Mouse (Mus musculus): ENCODE data around the gene Bap1. TPM values are rescaled to one million over a fixed set of nuclear protein-coding genes. Genes with fewer than 3 reads are reported as not detected.

Gene Bap1
- polyA plus RNA-seq, 1 experiment from 2014 or later: 114 TPM

DNA sequence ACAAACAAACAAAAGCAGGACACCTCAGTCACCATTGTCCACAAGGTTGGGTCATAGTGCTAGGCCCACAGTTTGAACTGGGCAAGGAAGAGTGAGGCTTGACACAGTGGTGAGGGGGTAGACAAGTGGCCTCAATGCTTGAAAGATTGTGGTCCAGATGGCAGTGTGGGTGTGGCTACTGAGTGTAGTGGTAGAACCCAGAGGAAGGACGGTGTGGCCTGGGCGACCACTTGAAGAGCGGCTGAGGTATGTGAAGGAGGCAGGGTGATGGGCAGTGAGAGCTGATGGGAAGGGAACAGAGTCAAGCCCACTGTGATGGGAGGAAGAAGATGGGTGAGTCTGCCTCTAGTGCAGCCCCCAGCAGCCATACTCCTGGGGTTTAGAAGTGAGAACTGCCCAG is 36.6 kb upstream of the Bap1 start:
- no peak for ATAC-seq (ENCODE audit: low FRiP score)
- no peak overlapping the region for H3K27ac ChIP-seq
- 94% methylated on average over 3 of the region's 3 CpGs for WGBS
- H3K9me3 ChIP-seq: no peaks in the 10 kb centered on the region
- peak overlapping the region; percentile 43; the same call in 1 of the 2 replicates for H3K9ac ChIP-seq
- H3K4me3 ChIP-seq: no peak overlapping the region
- no peak overlapping the region for H3K4me2 ChIP-seq
- peaks cover 16% of the 10 kb centered on the region for H3K4me1 ChIP-seq (replicated peaks)
- peaks cover 7% of the 10 kb centered on the region; the same call in 1 of the 2 replicates for H3K27me3 ChIP-seq
- no peaks in the 10 kb centered on the region for H3K36me3 ChIP-seq

- no peaks in the 10 kb centered on the region for H3K9me3 ChIP-seq
- H3K4me2 ChIP-seq: 0 out of 2 replicates have a peak overlapping the region, but pooled peaks have one; percentile 20
- H3K27ac ChIP-seq: 0 out of 2 replicates have a peak overlapping the region, but pooled peaks have one; percentile 26
- H3K36me3 ChIP-seq: no peaks in the 10 kb centered on the region
- WGBS: 34% methylated on average over 15 of the region's 15 CpGs
- peaks cover 6% of the 10 kb centered on the region; the same call in 1 of the 2 replicates for H3K27me3 ChIP-seq
- H3K4me3 ChIP-seq: no peak overlapping the region
- H3K4me1 ChIP-seq (replicated peaks): peaks cover 16% of the 10 kb centered on the region
- ATAC-seq (ENCODE audit: low FRiP score): peak; percentile 65; the same call in 1 of the 2 replicates
- peak overlapping the region; percentile 56 for H3K9ac ChIP-seq
Observed at GRCm38 (mm10) chr14:31215157-31216002, 35.9 kb upstream of the Bap1 start.

- Histone ChIP-seq H3K27me3 (peaks cover 6% of the 10 kb centered on the region; the same call in 1 of the 2 replicates), H3K27ac (0 out of 2 replicates have a peak within 1 kb of the TSS, but pooled peaks have one; percentile 26), H3K4me2 (peak within 1 kb of the TSS; percentile 20; the same call in 1 of the 2 replicates), H3K36me3 (no peaks in the 10 kb centered on the region), H3K9ac (peak within 1 kb of the TSS; percentile 56), H3K9me3 (no peaks in the 10 kb centered on the region), H3K4me3 (no peak within 1 kb of the TSS), H3K4me1 (replicated peaks) (peaks cover 16% of the 10 kb centered on the region)
- ATAC-seq (ENCODE audit: low FRiP score): no peak
- 65% methylated on average over 2 of the region's 2 CpGs for WGBS
Observed at GRCm38 (mm10) chr14:31216846-31217245, 34.4 kb upstream of the Bap1 start, which contains the start of gene Nisch. Gene Nisch, minus strand, starts transcription at chr14:31216946.

GRCm38 (mm10) chr14:31217666-31218065 is 33.6 kb upstream of the Bap1 start, which contains the start of gene Sema3g:
Gene Sema3g, plus strand, starts transcription at chr14:31217860.
- 11% methylated on average over 11 of the region's 11 CpGs for WGBS
- H3K9ac ChIP-seq: peak within 1 kb of the TSS; percentile 46; the same call in 1 of the 2 replicates
- no peak within 1 kb of the TSS for H3K4me3 ChIP-seq
- H3K27ac ChIP-seq: 0 out of 2 replicates have a peak within 1 kb of the TSS, but pooled peaks have one; percentile 10
- ATAC-seq (ENCODE audit: low FRiP score): peak; percentile 67; the same call in 1 of the 2 replicates
- H3K36me3 ChIP-seq: no peaks in the 10 kb centered on the region
- H3K9me3 ChIP-seq: no peaks in the 10 kb centered on the region
- peaks cover 16% of the 10 kb centered on the region for H3K4me1 ChIP-seq (replicated peaks)
- H3K27me3 ChIP-seq: peaks cover 6% of the 10 kb centered on the region; the same call in 1 of the 2 replicates
- H3K4me2 ChIP-seq: no peak within 1 kb of the TSS; the same call in 1 of the 2 replicates

- Histone ChIP-seq H3K9me3 (no peaks in the 10 kb centered on the region), H3K9ac (no peak overlapping the region), H3K4me1 (replicated peaks) (peaks cover 6% of the 10 kb centered on the region; the same call in 1 of the 2 replicates), H3K36me3 (no peaks in the 10 kb centered on the region), H3K27me3 (no peaks in the 10 kb centered on the region), H3K27ac (no peak overlapping the region), H3K4me3 (no peak overlapping the region), H3K4me2 (no peak overlapping the region)
- peak; percentile 52; the same call in 1 of the 2 replicates for ATAC-seq (ENCODE audit: low FRiP score)
- WGBS: 55% methylated on average over 4 of the region's 4 CpGs
Observed at GRCm38 (mm10) chr14:31226978-31227377, 24.3 kb upstream of the Bap1 start.

DNA sequence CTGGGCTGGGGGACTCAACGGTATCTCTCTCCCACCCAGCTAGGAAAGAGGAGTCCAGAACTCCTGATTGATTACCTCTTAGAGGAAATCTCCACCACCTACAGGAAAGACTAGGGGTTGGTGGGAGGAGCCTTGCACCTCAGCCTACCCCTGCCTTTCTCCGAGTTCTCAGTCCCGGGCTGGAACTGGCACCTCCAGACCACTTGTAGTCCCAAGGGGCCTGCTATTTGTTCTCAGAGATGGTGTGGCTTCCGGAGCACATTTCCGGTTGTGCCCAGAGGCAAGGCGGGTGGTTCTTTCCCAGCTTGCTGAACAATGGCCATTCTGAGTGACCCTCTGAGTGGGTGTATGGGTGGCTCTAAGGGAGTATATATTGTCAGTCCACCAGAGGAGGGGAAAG is 23.0 kb upstream of the Bap1 start:
- Histone ChIP-seq H3K36me3 (no peaks in the 10 kb centered on the region), H3K27ac (no peak overlapping the region), H3K9me3 (no peaks in the 10 kb centered on the region), H3K4me1 (replicated peaks) (peaks cover 6% of the 10 kb centered on the region; the same call in 1 of the 2 replicates), H3K4me2 (no peak overlapping the region), H3K9ac (no peak overlapping the region), H3K27me3 (no peaks in the 10 kb centered on the region), H3K4me3 (no peak overlapping the region)
- WGBS: 74% methylated on average over 6 of the region's 6 CpGs
- no peak for ATAC-seq (ENCODE audit: low FRiP score)

DNA sequence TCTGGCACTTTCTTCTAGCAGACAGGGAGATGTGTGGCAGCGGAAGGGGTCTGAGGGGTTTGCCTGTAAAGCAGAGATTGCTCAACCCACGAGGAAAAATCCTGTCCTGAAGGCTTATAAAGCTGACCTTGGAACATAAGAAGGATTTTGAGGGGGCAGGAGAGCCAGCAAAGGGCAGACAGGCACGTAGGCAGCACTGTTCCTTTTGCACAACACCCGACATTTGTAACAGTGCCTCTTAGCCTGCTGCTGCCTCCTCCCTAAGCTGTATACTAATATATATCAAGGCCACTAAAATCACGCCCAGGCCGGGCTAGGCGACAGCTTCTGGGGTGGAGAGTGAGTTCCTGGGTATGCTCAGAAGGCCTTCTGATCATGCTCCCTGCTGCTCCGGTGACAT is 20.8 kb upstream of the Bap1 start:
- Histone ChIP-seq H3K4me3 (no peak overlapping the region), H3K4me2 (no peak overlapping the region), H3K27ac (no peak overlapping the region), H3K36me3 (no peaks in the 10 kb centered on the region), H3K9ac (no peak overlapping the region), H3K4me1 (replicated peaks) (peaks cover 10% of the 10 kb centered on the region; the same call in 1 of the 2 replicates), H3K9me3 (no peaks in the 10 kb centered on the region), H3K27me3 (no peaks in the 10 kb centered on the region)
- no peak for ATAC-seq (ENCODE audit: low FRiP score)
- WGBS: 81% methylated on average over 8 of the region's 8 CpGs

GRCm38 (mm10) chr14:31232404-31233069 is 18.7 kb upstream of the Bap1 start:
- H3K36me3 ChIP-seq: 0 out of 2 replicates have a peak, but pooled peaks cover under 1% of the 10 kb centered on the region
- H3K4me1 ChIP-seq (replicated peaks): 0 out of 2 replicates have a peak, but pooled peaks cover 10% of the 10 kb centered on the region
- WGBS: 83% methylated on average over 13 of the region's 13 CpGs
- H3K27ac ChIP-seq: no peak overlapping the region; the same call in 1 of the 2 replicates
- H3K9me3 ChIP-seq: no peaks in the 10 kb centered on the region
- no peaks in the 10 kb centered on the region for H3K27me3 ChIP-seq
- no peak overlapping the region for H3K9ac ChIP-seq
- H3K4me3 ChIP-seq: no peak overlapping the region
- ATAC-seq (ENCODE audit: low FRiP score): no peak
- no peak overlapping the region for H3K4me2 ChIP-seq

- no peaks in the 10 kb centered on the region for H3K9me3 ChIP-seq
- no peaks in the 10 kb centered on the region for H3K27me3 ChIP-seq
- H3K9ac ChIP-seq: no peak overlapping the region
- H3K4me1 ChIP-seq (replicated peaks): 0 out of 2 replicates have a peak, but pooled peaks cover 10% of the 10 kb centered on the region
- H3K4me2 ChIP-seq: no peak overlapping the region
- WGBS: 82% methylated on average over 14 of the region's 14 CpGs
- H3K4me3 ChIP-seq: no peak overlapping the region
- H3K36me3 ChIP-seq: 0 out of 2 replicates have a peak, but pooled peaks cover 5% of the 10 kb centered on the region
- H3K27ac ChIP-seq: no peak overlapping the region
- ATAC-seq (ENCODE audit: low FRiP score): peak; percentile 52
Observed at GRCm38 (mm10) chr14:31233070-31233995, 17.9 kb upstream of the Bap1 start.

DNA sequence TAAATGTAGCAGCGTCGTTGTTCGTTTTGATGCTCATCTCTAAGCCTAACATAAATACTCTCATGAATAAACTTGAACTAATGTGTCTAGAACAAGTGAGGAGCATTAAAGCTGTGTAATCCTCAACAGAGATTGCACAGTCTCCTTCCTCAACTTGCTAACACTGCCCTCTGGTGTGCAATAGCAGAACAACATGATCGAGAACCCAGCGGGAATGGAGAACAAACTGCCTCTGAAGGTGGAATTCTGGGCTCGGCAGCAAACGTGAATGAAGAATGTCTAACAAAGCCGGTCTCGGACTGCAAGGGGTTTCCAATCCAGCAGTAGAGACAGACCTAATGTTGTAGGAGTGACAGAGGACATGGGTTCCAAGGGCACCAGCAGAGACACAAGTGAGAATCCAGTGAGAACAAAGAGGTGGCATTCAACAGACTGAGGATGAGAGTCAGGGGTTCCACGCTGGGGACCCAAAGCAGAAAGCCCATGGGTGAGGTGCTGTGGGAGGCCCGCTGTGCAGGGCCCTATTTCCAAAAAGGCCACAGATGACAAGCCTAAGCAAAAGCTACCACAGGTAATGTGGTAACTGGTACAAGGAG is 17.2 kb upstream of the Bap1 start:
- no peak overlapping the region for H3K27ac ChIP-seq
- H3K9ac ChIP-seq: no peak overlapping the region
- H3K4me1 ChIP-seq (replicated peaks): 0 out of 2 replicates have a peak, but pooled peaks cover 9% of the 10 kb centered on the region
- H3K4me2 ChIP-seq: no peak overlapping the region
- H3K27me3 ChIP-seq: no peaks in the 10 kb centered on the region
- no peak overlapping the region for H3K4me3 ChIP-seq
- H3K36me3 ChIP-seq: peaks cover 11% of the 10 kb centered on the region; the same call in 1 of the 2 replicates
- ATAC-seq (ENCODE audit: low FRiP score): peak; percentile 41
- 23% methylated on average over 11 of the region's 11 CpGs for WGBS
- no peaks in the 10 kb centered on the region for H3K9me3 ChIP-seq

All from hindbrain, embryonic 13.5 days (tissue).